Mouse (Mus musculus): ENCODE data around the gene Prickle2.

DNA sequence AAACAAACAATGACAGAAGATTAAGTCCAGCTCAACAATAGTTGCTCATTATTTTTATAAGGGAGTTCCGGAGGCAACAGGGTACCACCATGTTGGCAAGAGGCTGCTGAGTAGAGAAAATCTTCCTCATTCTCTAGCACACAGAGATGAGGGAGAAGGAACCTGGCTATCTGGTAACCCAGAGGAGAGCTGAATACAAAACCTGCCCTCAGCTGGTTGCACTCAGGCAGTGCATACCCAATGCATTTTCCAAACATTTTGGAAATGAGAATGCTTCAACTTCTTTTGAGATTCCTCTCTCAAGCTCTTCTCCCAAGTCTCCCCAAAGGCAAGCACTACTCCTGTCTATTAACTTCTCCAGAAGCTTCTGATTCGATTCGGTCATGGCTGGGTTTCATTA, 36.3 kb downstream of the Prickle2 start:
- TF ChIP-seq POLR2A (IDR thresholded peaks at IDR 0.05; ENCODE audit: low read depth, low read length) (no peak), CTCF (IDR thresholded peaks at IDR 0.05; ENCODE audit: extremely low read depth, insufficient read depth, insufficient read length, insufficient replicate concordance) (no peak)

Measured in spleen, adult 2 months (tissue).